Mouse (Mus musculus) kidney, adult 11 months (tissue): Measurements from ENCODE around the gene Lypd8.

Experiments used
- DNase-seq: peaks from one replicate; pipeline ENCODE4 v3.0.0; 2022

Gene Lypd8

GRCm38 (mm10) chr11:58399985-58400645, 21.3 kb downstream of the Lypd8 start:
- no peak for DNase-seq

- DNase-seq = no peak
These were observed 21.8 kb downstream of the Lypd8 start for GRCm38 (mm10) chr11:58400655-58401054.

GRCm38 (mm10) chr11:58408066-58408465, 29.2 kb downstream of the Lypd8 start:
- DNase-seq = peak; percentile 6

GRCm38 (mm10) chr11:58418336-58418735, 39.5 kb downstream of the Lypd8 start:
- no peak for DNase-seq

- no peak for DNase-seq
These were observed 42.0 kb downstream of the Lypd8 start, which contains the start of gene 1810065E05Rik for GRCm38 (mm10) chr11:58420815-58421214. Gene 1810065E05Rik, plus strand, starts transcription at chr11:58421111.

GRCm38 (mm10) chr11:58432259-58432658, 53.4 kb downstream of the Lypd8 start, which contains the start of gene Gm12253:
Gene Gm12253, plus strand, starts transcription at chr11:58432559.
- DNase-seq = no peak

GRCm38 (mm10) chr11:58437866-58438265, 59.0 kb downstream of the Lypd8 start:
- no peak for DNase-seq
